Mouse (Mus musculus) forebrain, embryonic 13.5 days (tissue): ENCODE measurements at regions not wholly inside any gene's neighbourhood (a gene's known extent, or its start where the extent isn't known, plus 50 kb on each side); places are given as distances from the start of the nearest gene placed in this dataset.

ENCODE experiments used
- ATAC-seq: fragments of 200-750 bp; cut with Nextera tagmentation; 2 replicates; pipeline ENCODE4 v1.8.0; 2017
- H3K27ac ChIP-seq: fragments of 300-500 bp; sonication (generic); 2 replicates; pipeline ENCODE4 v1.5.1; 2015; ENCODE audit warnings: inconsistent platforms, mild to moderate bottlenecking, moderate library complexity
- H3K27me3 ChIP-seq: fragments of 300-500 bp; sonication (generic); 2 replicates; pipeline ENCODE4 v1.6.1; 2015; ENCODE audit warnings: mild to moderate bottlenecking, inconsistent platforms
- H3K36me3 ChIP-seq: fragments of 300-500 bp; sonication (generic); 2 replicates; pipeline ENCODE4 v1.6.1; 2015; ENCODE audit warnings: mild to moderate bottlenecking, inconsistent platforms; ENCODE audit not compliant: poor library complexity, severe bottlenecking
- H3K4me1 ChIP-seq: fragments of 300-500 bp; sonication (generic); 2 replicates; pipeline ENCODE4 v1.6.1; 2015; ENCODE audit warnings: inconsistent platforms
- H3K4me2 ChIP-seq: fragments of 300-500 bp; sonication (generic); 2 replicates; pipeline ENCODE4 v1.6.1; 2015; ENCODE audit warnings: inconsistent platforms, mild to moderate bottlenecking, moderate library complexity
- H3K4me3 ChIP-seq: fragments of 300-500 bp; sonication (generic); 2 replicates; pipeline ENCODE4 v1.5.1; 2015; ENCODE audit warnings: mild to moderate bottlenecking, inconsistent platforms
- H3K9ac ChIP-seq: fragments of 300-500 bp; sonication (generic); 2 replicates; pipeline ENCODE4 v1.6.1; 2015; ENCODE audit warnings: mild to moderate bottlenecking, inconsistent platforms
- H3K9me3 ChIP-seq: fragments of 300-500 bp; sonication (generic); replicated peaks from 2 replicates; pipeline ENCODE4 v1.6.1; 2016; ENCODE audit warnings: inconsistent platforms
- WGBS: fragments of 180-500 bp; shearing (Covaris S2); methylation state at CpG from one replicate; pipeline ENCODE4 v1.1.7; 2015; 5-methylcytosine and 5-hydroxymethylcytosine counted together

DNA sequence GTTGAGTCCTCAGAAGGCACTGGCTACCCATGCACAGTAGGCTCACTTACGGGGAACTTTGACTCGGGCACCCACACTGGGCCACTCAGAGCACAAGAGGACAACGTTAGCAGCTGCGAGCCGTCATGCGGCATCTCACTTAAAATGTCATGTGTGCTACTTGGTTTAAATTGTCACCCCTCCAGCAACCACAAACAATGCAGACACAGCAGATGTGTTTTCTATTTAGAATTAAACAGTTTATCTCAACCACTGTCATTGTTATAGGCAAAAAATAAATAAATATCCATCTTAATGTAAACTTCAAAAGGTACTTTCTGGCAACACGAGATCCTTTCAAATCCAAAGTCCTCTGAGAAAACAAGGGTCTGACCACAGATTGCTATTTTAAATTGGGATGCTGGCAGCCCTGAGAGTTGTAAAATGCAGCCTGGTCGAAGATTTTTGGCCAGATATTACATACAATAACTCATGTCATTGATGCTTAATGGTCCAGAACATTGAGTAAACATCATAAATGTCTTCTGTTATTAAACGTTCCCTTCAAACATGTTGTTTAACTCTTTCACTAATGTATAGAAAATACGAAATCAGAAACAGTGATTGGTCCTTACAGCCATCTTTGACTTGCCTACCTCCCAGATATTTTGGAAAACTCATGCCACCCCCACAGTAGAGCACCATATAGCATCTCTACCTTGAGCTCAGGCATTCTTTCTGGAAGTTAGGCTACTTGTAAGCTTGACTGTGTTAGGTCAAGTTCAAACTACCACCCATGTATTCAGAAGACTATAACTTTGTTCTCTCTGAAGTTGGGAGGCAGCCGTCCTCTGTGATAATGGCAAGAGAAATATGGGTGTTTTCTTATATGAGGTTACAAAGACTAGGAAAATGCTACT lies 232.8 kb upstream of the Tcf21 start:
- Histone ChIP-seq H3K27ac (no peak overlapping the region), H3K4me3 (no peak overlapping the region), H3K36me3 (no peaks in the 10 kb centered on the region), H3K9ac (no peak overlapping the region), H3K9me3 (no peaks in the 10 kb centered on the region), H3K27me3 (no peaks in the 10 kb centered on the region), H3K4me1 (no peaks in the 10 kb centered on the region), H3K4me2 (no peak overlapping the region)
- 90% methylated on average over 11 of the region's 11 CpGs for WGBS
- no peak for ATAC-seq

DNA sequence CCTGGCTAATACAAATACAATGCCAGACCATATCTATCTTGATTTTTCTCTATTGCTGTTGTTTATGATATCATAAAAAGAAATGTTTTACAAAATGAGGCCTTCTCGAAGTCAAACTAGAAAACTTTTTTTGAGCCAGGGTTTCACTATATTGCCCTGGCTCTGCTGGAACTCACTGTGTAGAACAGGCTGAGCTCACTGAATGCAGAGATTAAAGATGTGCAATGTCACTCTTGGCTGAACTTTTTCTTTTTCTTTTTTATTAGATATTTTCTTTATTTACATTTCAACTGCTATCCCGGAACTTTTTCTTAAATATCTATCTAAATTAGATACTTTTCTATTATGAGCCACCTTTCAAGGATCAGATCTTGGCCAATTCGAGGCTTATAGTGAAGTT lies 224.5 kb upstream of the Tcf21 start:
- no peaks in the 10 kb centered on the region for H3K9me3 ChIP-seq
- H3K4me1 ChIP-seq = no peaks in the 10 kb centered on the region
- H3K4me2 ChIP-seq = no peak overlapping the region
- WGBS = 80% methylated on average over 3 of the region's 3 CpGs
- ATAC-seq = no peak
- no peak overlapping the region for H3K4me3 ChIP-seq
- H3K9ac ChIP-seq = no peak overlapping the region
- H3K27ac ChIP-seq = no peak overlapping the region
- H3K27me3 ChIP-seq = no peaks in the 10 kb centered on the region
- no peaks in the 10 kb centered on the region for H3K36me3 ChIP-seq

DNA sequence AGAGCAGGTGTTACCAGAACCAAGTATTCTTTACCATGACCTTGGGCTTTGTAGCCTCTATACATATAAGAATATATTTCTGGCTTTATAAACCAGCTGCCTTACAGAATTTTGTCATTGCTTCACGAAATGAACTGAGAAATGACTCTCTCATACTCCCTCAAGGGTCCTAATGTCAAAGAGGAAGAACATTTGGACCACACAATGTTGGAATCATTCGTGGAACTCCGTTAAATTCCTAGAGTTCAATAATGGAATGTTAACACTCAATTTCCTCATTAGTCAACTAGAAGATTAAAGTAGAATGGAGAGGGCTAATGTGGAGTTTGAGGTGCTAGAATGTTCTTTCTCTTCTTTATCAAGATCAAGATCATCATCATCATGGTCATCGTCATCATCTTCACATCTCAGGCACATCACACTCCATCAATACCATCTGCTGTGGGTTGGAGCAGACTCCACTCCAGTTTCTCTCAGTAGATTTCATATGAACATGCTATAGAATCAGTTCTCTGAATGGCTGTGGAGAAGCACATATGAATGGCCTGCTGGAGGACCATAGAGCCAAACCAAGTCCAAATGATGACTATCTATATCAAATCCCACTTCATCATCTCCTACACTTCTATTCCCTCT lies 211.6 kb upstream of the Tcf21 start:
- H3K36me3 ChIP-seq = no peaks in the 10 kb centered on the region
- no peaks in the 10 kb centered on the region for H3K9me3 ChIP-seq
- WGBS = 78% methylated on average over 4 of the region's 4 CpGs
- H3K9ac ChIP-seq = no peak overlapping the region
- no peak for ATAC-seq
- no peak overlapping the region for H3K4me3 ChIP-seq
- H3K27ac ChIP-seq = no peak overlapping the region
- no peak overlapping the region for H3K4me2 ChIP-seq
- H3K27me3 ChIP-seq = no peaks in the 10 kb centered on the region
- H3K4me1 ChIP-seq = no peaks in the 10 kb centered on the region

DNA sequence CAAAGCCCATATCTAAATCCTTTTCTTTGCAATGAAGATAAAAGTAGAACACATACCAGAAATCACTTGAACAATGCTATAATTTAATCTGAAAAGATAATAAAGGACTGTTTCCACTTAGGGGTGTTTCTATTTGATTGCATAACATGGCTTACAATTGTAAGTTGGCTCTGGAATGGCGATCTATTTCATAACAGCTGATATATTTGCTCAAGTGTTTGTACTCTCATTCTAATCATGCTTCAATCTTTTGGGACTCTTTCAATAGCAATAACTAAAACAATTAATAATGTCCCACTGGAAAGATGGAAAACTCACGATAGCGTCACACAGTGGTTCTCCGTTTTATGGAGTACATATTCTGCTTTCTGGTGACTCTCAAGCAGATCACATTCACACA lies 208.0 kb upstream of the Tcf21 start:
- Histone ChIP-seq H3K27ac (no peak overlapping the region), H3K4me2 (no peak overlapping the region), H3K4me3 (no peak overlapping the region), H3K27me3 (no peaks in the 10 kb centered on the region), H3K9me3 (no peaks in the 10 kb centered on the region), H3K4me1 (no peaks in the 10 kb centered on the region), H3K9ac (no peak overlapping the region), H3K36me3 (no peaks in the 10 kb centered on the region)
- WGBS = 88% methylated on average over 4 of the region's 4 CpGs
- no peak for ATAC-seq

DNA sequence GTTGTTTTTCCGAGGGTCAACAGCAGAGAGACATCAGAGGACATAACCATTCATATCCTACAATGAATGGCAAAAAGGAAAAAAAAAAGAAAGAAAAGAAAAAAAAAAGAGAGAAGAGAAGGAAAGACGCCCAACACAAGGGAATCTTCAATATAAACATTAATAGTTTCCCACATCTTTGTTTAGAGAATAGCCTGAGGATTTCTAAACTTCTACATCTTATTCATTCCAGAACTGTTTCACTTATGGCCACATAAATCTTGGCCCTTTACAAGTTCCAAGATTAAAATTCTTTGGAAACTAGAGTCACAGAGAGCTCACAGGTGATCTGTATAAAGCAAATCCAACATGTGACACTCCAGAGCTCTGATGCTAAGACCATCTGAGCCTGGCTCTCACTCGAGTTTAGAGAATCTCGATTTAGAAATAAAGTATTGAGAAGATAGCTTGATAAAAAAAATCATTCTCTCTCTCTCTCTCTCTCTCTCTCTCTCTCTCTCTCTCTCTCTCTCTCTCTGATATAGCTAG lies 197.2 kb upstream of the Tcf21 start:
- Histone ChIP-seq H3K4me2 (no peak overlapping the region), H3K27me3 (no peaks in the 10 kb centered on the region), H3K27ac (no peak overlapping the region), H3K9me3 (no peaks in the 10 kb centered on the region), H3K9ac (no peak overlapping the region), H3K4me3 (no peak overlapping the region), H3K4me1 (0 out of 2 replicates have a peak, but pooled peaks cover 4% of the 10 kb centered on the region), H3K36me3 (no peaks in the 10 kb centered on the region)
- WGBS = 83% methylated on average over 4 of the region's 4 CpGs
- ATAC-seq = no peak

DNA sequence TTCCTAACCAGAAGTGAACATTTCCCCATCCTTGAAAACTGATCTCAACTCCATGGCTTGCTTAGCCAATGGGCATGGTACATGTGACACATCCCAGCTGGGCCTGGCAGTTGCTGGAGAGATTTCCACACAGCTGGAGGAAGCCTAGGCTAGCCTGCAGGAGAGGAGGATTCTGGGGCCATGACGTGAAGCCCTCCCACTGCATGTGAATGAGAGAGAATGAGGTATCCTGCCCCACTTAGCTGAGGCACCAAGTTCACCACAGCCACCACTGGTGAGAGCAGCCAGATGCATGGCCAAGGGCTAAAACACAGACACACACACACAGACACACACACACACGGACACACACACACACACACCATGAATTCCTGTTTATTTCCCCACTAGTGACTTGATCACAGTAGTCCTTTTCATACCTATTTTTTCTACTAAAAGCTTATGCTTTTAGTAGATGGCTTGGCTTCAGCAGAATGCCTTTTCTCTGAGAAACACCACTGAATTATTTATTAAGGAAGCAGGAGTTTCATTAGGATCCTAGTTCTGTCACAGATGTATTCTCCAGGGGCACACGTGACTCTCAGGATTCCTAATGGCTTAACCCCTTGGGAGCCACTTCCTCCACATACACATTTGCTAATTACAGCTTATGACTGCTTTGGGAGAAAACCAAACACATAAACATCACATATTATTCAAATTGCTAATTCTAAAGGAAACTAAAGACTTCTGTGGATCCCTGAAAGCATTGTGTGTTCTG lies 196.1 kb upstream of the Tcf21 start:
- 0 out of 2 replicates have a peak, but pooled peaks cover 4% of the 10 kb centered on the region for H3K4me1 ChIP-seq
- no peak overlapping the region for H3K9ac ChIP-seq
- ATAC-seq = peak; percentile 81
- H3K9me3 ChIP-seq = no peaks in the 10 kb centered on the region
- H3K27me3 ChIP-seq = no peaks in the 10 kb centered on the region
- H3K4me2 ChIP-seq = no peak overlapping the region
- no peak overlapping the region for H3K27ac ChIP-seq
- no peaks in the 10 kb centered on the region for H3K36me3 ChIP-seq
- WGBS = 48% methylated on average over 3 of the region's 3 CpGs
- H3K4me3 ChIP-seq = no peak overlapping the region

DNA sequence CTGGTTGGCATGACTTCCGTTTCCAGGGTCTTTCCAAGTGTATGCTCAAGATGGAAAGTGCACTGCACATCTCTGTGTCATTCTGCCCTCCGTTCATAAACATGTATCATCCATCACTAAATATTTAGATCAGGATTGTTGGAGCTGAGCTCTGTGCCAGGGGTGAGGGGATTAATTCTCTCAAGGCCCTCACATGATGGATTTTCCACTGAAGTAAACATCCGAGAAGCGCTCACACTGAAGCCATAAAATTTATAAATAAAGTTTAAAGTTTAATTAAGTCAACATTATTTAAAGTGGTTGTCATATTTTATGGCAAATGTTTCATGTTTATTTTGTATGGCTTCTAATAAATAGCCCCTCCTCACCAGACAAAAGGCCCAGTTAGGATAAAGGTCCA lies 190.7 kb upstream of the Tcf21 start:
- Histone ChIP-seq H3K4me1 (no peaks in the 10 kb centered on the region), H3K27me3 (no peaks in the 10 kb centered on the region), H3K36me3 (no peaks in the 10 kb centered on the region), H3K4me2 (no peak overlapping the region), H3K27ac (no peak overlapping the region), H3K4me3 (no peak overlapping the region), H3K9me3 (no peaks in the 10 kb centered on the region), H3K9ac (no peak overlapping the region)
- no peak for ATAC-seq
- WGBS = 84% methylated on average over 4 of the region's 4 CpGs

DNA sequence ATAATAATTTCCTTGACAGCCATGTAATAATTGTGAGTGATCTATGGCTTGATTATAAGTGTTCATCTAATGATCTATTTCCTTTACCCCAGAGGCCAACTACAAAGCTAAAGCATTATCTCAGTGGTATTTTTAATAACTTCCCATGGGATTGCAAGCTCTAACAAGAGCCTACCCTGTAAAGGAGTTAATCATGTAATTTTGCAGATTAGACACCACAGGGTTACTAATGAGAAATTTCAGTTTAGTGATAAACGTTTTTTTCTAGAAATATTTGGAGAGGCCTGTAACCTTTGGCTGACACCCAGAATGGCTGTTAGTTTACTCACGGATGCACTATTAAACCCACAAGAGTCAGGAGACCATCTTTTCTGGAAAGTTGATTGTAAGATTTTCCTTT lies 190.2 kb upstream of the Tcf21 start:
- no peak overlapping the region for H3K4me3 ChIP-seq
- H3K4me2 ChIP-seq = no peak overlapping the region
- H3K4me1 ChIP-seq = no peaks in the 10 kb centered on the region
- H3K9me3 ChIP-seq = no peaks in the 10 kb centered on the region
- H3K27me3 ChIP-seq = no peaks in the 10 kb centered on the region
- no peak for ATAC-seq
- H3K27ac ChIP-seq = no peak overlapping the region
- no peaks in the 10 kb centered on the region for H3K36me3 ChIP-seq
- WGBS = 49% methylated on average over 2 of the region's 2 CpGs
- H3K9ac ChIP-seq = no peak overlapping the region

DNA sequence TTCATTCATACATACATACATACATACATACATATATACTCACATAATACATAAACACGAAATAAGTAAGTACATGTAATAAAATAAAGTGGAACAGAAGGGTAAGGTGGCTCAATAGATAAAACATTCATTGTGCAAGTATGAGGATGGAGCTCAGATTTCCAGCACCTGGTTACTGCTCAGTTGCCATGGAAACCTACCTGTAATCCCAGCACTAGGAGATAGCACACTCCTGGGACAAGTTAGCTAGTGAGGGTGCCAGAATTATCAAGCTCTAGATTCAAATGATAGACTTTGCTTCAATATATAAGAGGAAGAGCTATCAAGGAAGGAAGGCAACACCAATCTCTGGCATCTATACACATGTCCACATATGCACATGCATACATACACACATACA lies 184.8 kb upstream of the Tcf21 start:
- ATAC-seq = no peak

DNA sequence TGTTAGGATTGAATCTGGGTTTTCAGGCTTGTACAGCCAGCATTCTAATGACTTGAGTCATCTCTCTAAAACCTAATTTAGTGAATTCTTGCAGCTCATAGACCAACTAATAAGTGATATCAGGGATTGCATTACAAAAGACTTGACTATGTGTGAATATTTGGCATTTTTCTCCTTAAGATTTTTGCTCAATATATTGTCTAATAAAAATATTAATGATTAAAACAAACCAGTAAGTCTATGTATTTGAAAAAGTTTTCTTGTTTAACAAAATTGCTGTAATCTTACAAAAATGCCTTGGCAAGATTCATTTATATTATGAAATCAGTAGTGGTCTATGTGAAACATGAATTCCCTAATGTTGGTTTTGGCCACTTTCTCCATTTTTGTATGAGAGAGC lies 183.7 kb upstream of the Tcf21 start:
- no peaks in the 10 kb centered on the region for H3K27me3 ChIP-seq
- H3K36me3 ChIP-seq = no peaks in the 10 kb centered on the region
- H3K4me1 ChIP-seq = 0 out of 2 replicates have a peak, but pooled peaks cover 3% of the 10 kb centered on the region
- no peak overlapping the region for H3K4me3 ChIP-seq
- no peak for ATAC-seq
- H3K9me3 ChIP-seq = no peaks in the 10 kb centered on the region
- H3K27ac ChIP-seq = no peak overlapping the region
- no peak overlapping the region for H3K9ac ChIP-seq
- H3K4me2 ChIP-seq = no peak overlapping the region

More for the DNA sequence above, 184.8 kb upstream of the Tcf21 start:
- H3K4me1 ChIP-seq = 0 out of 2 replicates have a peak, but pooled peaks cover 3% of the 10 kb centered on the region
- no peak overlapping the region for H3K4me3 ChIP-seq
- H3K4me2 ChIP-seq = no peak overlapping the region
- no peaks in the 10 kb centered on the region for H3K36me3 ChIP-seq
- H3K9ac ChIP-seq = no peak overlapping the region
- H3K27me3 ChIP-seq = no peaks in the 10 kb centered on the region
- no peaks in the 10 kb centered on the region for H3K9me3 ChIP-seq
- no peak overlapping the region for H3K27ac ChIP-seq
- WGBS = 89% methylated on average over 1 of the region's 1 CpGs

DNA sequence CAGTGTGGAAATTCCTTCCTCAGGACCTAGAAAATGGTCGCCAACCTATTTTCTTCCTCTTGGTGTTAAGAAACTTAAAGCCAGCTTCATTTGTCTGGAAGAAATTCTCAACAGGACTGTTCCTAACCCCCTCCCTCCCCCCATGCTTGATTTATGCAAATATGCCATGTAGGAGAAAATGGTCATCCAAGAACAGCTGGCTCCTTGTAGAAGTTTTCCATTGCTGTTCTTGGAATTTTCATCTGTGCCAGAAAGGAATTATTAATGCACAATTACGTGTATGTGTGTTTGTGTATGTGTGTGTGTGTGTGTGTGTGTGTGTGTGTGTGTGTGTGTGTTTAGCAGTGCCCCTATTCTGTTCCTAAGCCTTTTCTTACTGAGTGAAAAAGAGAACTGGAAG lies 178.6 kb upstream of the Tcf21 start:
- no peak overlapping the region for H3K9ac ChIP-seq
- no peak overlapping the region for H3K4me3 ChIP-seq
- WGBS = 61% methylated on average over 2 of the region's 2 CpGs

DNA sequence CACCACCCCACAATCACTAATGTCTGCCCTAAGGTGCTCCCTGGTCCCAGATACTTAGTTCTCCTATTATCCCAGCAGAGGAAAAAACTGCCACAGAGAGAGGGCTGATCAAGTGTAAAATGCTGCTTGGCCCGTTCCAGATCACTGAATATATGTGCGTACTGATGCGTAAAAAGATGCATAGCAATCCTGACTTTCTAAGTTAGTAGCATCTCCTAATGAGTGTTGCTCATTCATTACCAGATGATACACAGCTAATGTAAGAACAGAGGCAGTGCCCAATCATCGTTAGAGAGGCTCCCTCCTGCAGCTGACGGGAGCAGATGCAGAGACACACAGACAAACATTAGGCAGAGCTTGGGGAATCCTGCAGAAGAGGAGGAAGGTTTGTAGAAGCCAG lies 177.6 kb upstream of the Tcf21 start:
- ATAC-seq = no peak
- Histone ChIP-seq H3K9me3 (no peaks in the 10 kb centered on the region), H3K4me1 (no peaks in the 10 kb centered on the region), H3K27ac (no peak overlapping the region), H3K36me3 (no peaks in the 10 kb centered on the region), H3K4me3 (no peak overlapping the region), H3K9ac (no peak overlapping the region), H3K4me2 (no peak overlapping the region), H3K27me3 (no peaks in the 10 kb centered on the region)
- WGBS = 74% methylated on average over 5 of the region's 5 CpGs

More for the DNA sequence above, 178.6 kb upstream of the Tcf21 start:
- no peaks in the 10 kb centered on the region for H3K27me3 ChIP-seq
- no peak overlapping the region for H3K27ac ChIP-seq
- no peaks in the 10 kb centered on the region for H3K9me3 ChIP-seq
- H3K4me1 ChIP-seq = 0 out of 2 replicates have a peak, but pooled peaks cover 3% of the 10 kb centered on the region
- no peak for ATAC-seq
- no peaks in the 10 kb centered on the region for H3K36me3 ChIP-seq
- no peak overlapping the region for H3K4me2 ChIP-seq
